Mouse (Mus musculus): Measurements from ENCODE around the gene Cmbl. TPM values are rescaled to one million over a fixed set of nuclear protein-coding genes. Genes with fewer than 3 reads are reported as not detected.

Gene Cmbl
- polyA plus RNA-seq (2015; fragmentation: Nextera tagmentation; extraction: Ambion mirVana): 34.6 and 36.4 TPM in 2 replicates

GRCm38 (mm10) chr15:31565184-31565583 is at the start of gene Cmbl:
Cmbl (plus strand) TSS chr15:31565389.
- Histone ChIP-seq H3K4me1 (replicated peaks) (peaks cover 8% of the 10 kb centered on the region), H3K36me3 (no peaks in the 10 kb centered on the region), H3K4me2 (replicated peaks) (no peak within 1 kb of the TSS), H3K27ac (no peak within 1 kb of the TSS), H3K27me3 (replicated peaks) (no peaks in the 10 kb centered on the region), H3K4me3 (replicated peaks) (no peak within 1 kb of the TSS), H3K9me3 (no peaks in the 10 kb centered on the region), H3K9ac (no peak within 1 kb of the TSS)
- no peak for ATAC-seq
- 57% methylated on average over 5 of the region's 5 CpGs for WGBS

GRCm38 (mm10) chr15:31517186-31517585 is 48.0 kb upstream of the Cmbl start:
- no peak for ATAC-seq
- Histone ChIP-seq H3K4me3 (replicated peaks) (no peak overlapping the region), H3K36me3 (no peaks in the 10 kb centered on the region), H3K9me3 (no peaks in the 10 kb centered on the region), H3K27ac (no peak overlapping the region), H3K9ac (no peak overlapping the region), H3K27me3 (replicated peaks) (no peaks in the 10 kb centered on the region), H3K4me1 (replicated peaks) (no peaks in the 10 kb centered on the region), H3K4me2 (replicated peaks) (no peak overlapping the region)
- WGBS: 69% methylated on average over 1 of the region's 1 CpGs

- Histone ChIP-seq H3K27me3 (replicated peaks) (no peaks in the 10 kb centered on the region), H3K9ac (no peak overlapping the region), H3K9me3 (no peaks in the 10 kb centered on the region), H3K4me2 (replicated peaks) (no peak overlapping the region), H3K4me1 (replicated peaks) (no peaks in the 10 kb centered on the region), H3K4me3 (replicated peaks) (no peak overlapping the region), H3K36me3 (no peaks in the 10 kb centered on the region), H3K27ac (no peak overlapping the region)
- no peak for ATAC-seq
- WGBS: 66% methylated on average over 2 of the region's 2 CpGs
These were observed 46.8 kb upstream of the Cmbl start for GRCm38 (mm10) chr15:31518371-31518770.

- H3K4me2 ChIP-seq (replicated peaks): no peak overlapping the region
- WGBS: 82% methylated on average over 5 of the region's 5 CpGs
- no peaks in the 10 kb centered on the region for H3K36me3 ChIP-seq
- no peak for ATAC-seq
- H3K27ac ChIP-seq: no peak overlapping the region
- no peak overlapping the region for H3K4me3 ChIP-seq (replicated peaks)
- H3K4me1 ChIP-seq (replicated peaks): no peaks in the 10 kb centered on the region
- no peak overlapping the region for H3K9ac ChIP-seq
- H3K9me3 ChIP-seq: no peaks in the 10 kb centered on the region
- H3K27me3 ChIP-seq (replicated peaks): no peaks in the 10 kb centered on the region
These were observed 46.2 kb upstream of the Cmbl start for GRCm38 (mm10) chr15:31519000-31519399.

- H3K4me1 ChIP-seq (replicated peaks): 0 out of 2 replicates have a peak, but pooled peaks cover 6% of the 10 kb centered on the region
- H3K27ac ChIP-seq: no peak overlapping the region
- WGBS: 85% methylated on average over 1 of the region's 1 CpGs
- no peaks in the 10 kb centered on the region for H3K36me3 ChIP-seq
- H3K4me2 ChIP-seq (replicated peaks): no peak overlapping the region
- no peak for ATAC-seq
- no peaks in the 10 kb centered on the region for H3K27me3 ChIP-seq (replicated peaks)
- no peaks in the 10 kb centered on the region for H3K9me3 ChIP-seq
- H3K4me3 ChIP-seq (replicated peaks): no peak overlapping the region
- no peak overlapping the region for H3K9ac ChIP-seq
These were observed 38.7 kb upstream of the Cmbl start for GRCm38 (mm10) chr15:31526463-31526862.

- Histone ChIP-seq H3K27me3 (replicated peaks) (no peaks in the 10 kb centered on the region), H3K9ac (no peak overlapping the region), H3K36me3 (no peaks in the 10 kb centered on the region), H3K4me3 (replicated peaks) (no peak overlapping the region), H3K27ac (no peak overlapping the region), H3K4me2 (replicated peaks) (no peak overlapping the region), H3K4me1 (replicated peaks) (0 out of 2 replicates have a peak, but pooled peaks cover 9% of the 10 kb centered on the region), H3K9me3 (no peaks in the 10 kb centered on the region)
- WGBS: 85% methylated on average over 4 of the region's 4 CpGs
- ATAC-seq: no peak
These were observed 36.7 kb upstream of the Cmbl start for GRCm38 (mm10) chr15:31528477-31528876.

- Histone ChIP-seq H3K27me3 (replicated peaks) (no peaks in the 10 kb centered on the region), H3K9ac (no peak overlapping the region), H3K4me3 (replicated peaks) (peak overlapping the region; percentile 91; the same call in 1 of the 2 replicates), H3K4me1 (replicated peaks) (0 out of 2 replicates have a peak, but pooled peaks cover 9% of the 10 kb centered on the region), H3K27ac (no peak overlapping the region), H3K36me3 (no peaks in the 10 kb centered on the region), H3K9me3 (no peaks in the 10 kb centered on the region), H3K4me2 (replicated peaks) (peak overlapping the region; percentile 71)
- 22% methylated on average over 6 of the region's 6 CpGs for WGBS
- ATAC-seq: no peak
These were observed 36.1 kb upstream of the Cmbl start for GRCm38 (mm10) chr15:31529103-31529502.

GRCm38 (mm10) chr15:31529811-31530658 is 35.2 kb upstream of the Cmbl start:
- Histone ChIP-seq H3K36me3 (no peaks in the 10 kb centered on the region), H3K9me3 (no peaks in the 10 kb centered on the region), H3K4me3 (replicated peaks) (peak overlapping the region; percentile 91), H3K4me1 (replicated peaks) (0 out of 2 replicates have a peak, but pooled peaks cover 9% of the 10 kb centered on the region), H3K9ac (peak overlapping the region; percentile 91), H3K4me2 (replicated peaks) (peak overlapping the region; percentile 71), H3K27me3 (replicated peaks) (no peaks in the 10 kb centered on the region), H3K27ac (peak overlapping the region; percentile 97)
- under 1% methylated on average over 53 of the region's 56 CpGs for WGBS
- ATAC-seq: peak; percentile 71

- Histone ChIP-seq H3K36me3 (no peaks in the 10 kb centered on the region), H3K4me2 (replicated peaks) (peak within 1 kb of the TSS; percentile 71), H3K27me3 (replicated peaks) (no peaks in the 10 kb centered on the region), H3K9me3 (no peaks in the 10 kb centered on the region), H3K4me1 (replicated peaks) (0 out of 2 replicates have a peak, but pooled peaks cover 9% of the 10 kb centered on the region), H3K27ac (peak within 1 kb of the TSS; percentile 97), H3K9ac (peak within 1 kb of the TSS; percentile 91), H3K4me3 (replicated peaks) (peak within 1 kb of the TSS; percentile 91)
- peak; percentile 92 for ATAC-seq
- WGBS: under 1% methylated on average over 79 of the region's 132 CpGs
These were observed 34.3 kb upstream of the Cmbl start, which contains the start of gene March6 for GRCm38 (mm10) chr15:31530659-31531445. March6 (minus strand) TSS chr15:31531053.

GRCm38 (mm10) chr15:31531446-31532330 is 33.5 kb upstream of the Cmbl start:
- H3K4me3 ChIP-seq (replicated peaks): peak overlapping the region; percentile 91
- H3K9me3 ChIP-seq: no peaks in the 10 kb centered on the region
- H3K36me3 ChIP-seq: no peaks in the 10 kb centered on the region
- no peak for ATAC-seq
- H3K4me1 ChIP-seq (replicated peaks): peaks cover 9% of the 10 kb centered on the region; the same call in 1 of the 2 replicates
- no peaks in the 10 kb centered on the region for H3K27me3 ChIP-seq (replicated peaks)
- peak overlapping the region; percentile 91 for H3K9ac ChIP-seq
- peak overlapping the region; percentile 97 for H3K27ac ChIP-seq
- 21% methylated on average over 16 of the region's 16 CpGs for WGBS
- peak overlapping the region; percentile 62 for H3K4me2 ChIP-seq (replicated peaks)

GRCm38 (mm10) chr15:31532331-31533021 is 32.7 kb upstream of the Cmbl start:
- 97% methylated on average over 2 of the region's 2 CpGs for WGBS
- Histone ChIP-seq H3K27ac (no peak overlapping the region), H3K4me3 (replicated peaks) (no peak overlapping the region), H3K4me1 (replicated peaks) (peaks cover 9% of the 10 kb centered on the region; the same call in 1 of the 2 replicates), H3K9ac (no peak overlapping the region), H3K4me2 (replicated peaks) (no peak overlapping the region), H3K9me3 (no peaks in the 10 kb centered on the region), H3K27me3 (replicated peaks) (no peaks in the 10 kb centered on the region), H3K36me3 (no peaks in the 10 kb centered on the region)
- no peak for ATAC-seq

All from intestine, embryonic 15.5 days (tissue).